Mouse (Mus musculus) cerebellum, adult 2 months (tissue): ENCODE results near the gene Neu1. TPM values are rescaled to one million over a fixed set of nuclear protein-coding genes. Genes with fewer than 3 reads are reported as not detected.
"Not testable (repeated sequence)": the region's sequence is repeated elsewhere in the genome, so short reads cannot be mapped to it uniquely, and the experiment has no call there.

Experiments used
- DNase-seq, 2 experiments: peaks; one replicate each; pipeline ENCODE4 v3.0.0; 2021
- H3K27ac ChIP-seq: fragments of 200-500 bp; 2 replicates; pipeline ENCODE4 v1.5.1; 2012; ENCODE audit warnings: low read length, control low read depth, inconsistent platforms; ENCODE audit not compliant: insufficient read depth
- H3K27me3 ChIP-seq: fragments of 200-500 bp; 2 replicates; pipeline ENCODE4 v1.6.1; 2012; ENCODE audit warnings: inconsistent platforms, mild to moderate bottlenecking, low read length, moderate library complexity; ENCODE audit not compliant: control insufficient read depth, insufficient read depth
- H3K4me1 ChIP-seq: fragments of 200-500 bp; 2 replicates; pipeline ENCODE4 v1.6.1; 2011; ENCODE audit warnings: low read length; ENCODE audit not compliant: control insufficient read depth, insufficient read depth
- H3K4me3 ChIP-seq: fragments of 200-500 bp; replicated peaks from 2 replicates; pipeline ENCODE3; 2011; ENCODE audit warnings: mild to moderate bottlenecking, low read depth, low read length, control low read depth; ENCODE audit not compliant: insufficient read depth
- CTCF ChIP-seq: fragments of 200-500 bp; IDR thresholded peaks from 2 replicates; pipeline ENCODE4 v1.5.1; 2011; ENCODE audit warnings: low read depth, mild to moderate bottlenecking, control low read depth, low read length, moderate library complexity, borderline replicate concordance; ENCODE audit not compliant: insufficient read depth
- POLR2A ChIP-seq: fragments of 200-500 bp; IDR thresholded peaks from 2 replicates; pipeline ENCODE4 v1.6.1; 2011; ENCODE audit warnings: low read length, control low read depth, borderline replicate concordance; ENCODE audit not compliant: insufficient read depth
- WGBS: fragments of 180-500 bp; shearing (Covaris S2); methylation state at CpG from one replicate; pipeline ENCODE4 v1.1.7; 2018; 5-methylcytosine and 5-hydroxymethylcytosine counted together
- polyA plus RNA-seq: library from polyadenylated mRNA; depleted of rRNA; stranded (reverse); fragments of >200 nt; gene quantifications from 2 replicates; pipeline ENCODE4 v1.2.3, GENCODE M21; 2012

The Neu1 gene
- polyA plus RNA-seq, 1 experiment: 58.7 TPM

- H3K27me3 ChIP-seq: no peaks in the 10 kb centered on the region
- H3K27ac ChIP-seq: peak overlapping the region; percentile 64
- peak in 1 of 2 experiments; percentile 60 for DNase-seq
- no peaks in the 10 kb centered on the region; the same call in none of the 2 replicates for H3K4me1 ChIP-seq
- under 1% methylated on average over 29 of the region's 29 CpGs for WGBS
- TF ChIP-seq CTCF (no peak), POLR2A (no peak)
- H3K4me3 ChIP-seq: peak overlapping the region; percentile 98
Measured at GRCm38 (mm10) chr17:34951636-34952377, 20.8 kb downstream of the Neu1 start.

- Histone ChIP-seq H3K27me3 (no peaks in the 10 kb centered on the region), H3K4me1 (no peaks in the 10 kb centered on the region; the same call in none of the 2 replicates), H3K27ac (peak overlapping the region; percentile 64), H3K4me3 (peak overlapping the region; percentile 98)
- peak; percentile 61; the same call in 1 of the 2 replicates for TF ChIP-seq CTCF
- TF ChIP-seq POLR2A: peak; percentile 85
- under 1% methylated on average over 23 of the region's 23 CpGs for WGBS
- DNase-seq: peak; percentile 74 to 84
Measured at GRCm38 (mm10) chr17:34952378-34953040, 21.5 kb downstream of the Neu1 start.

GRCm38 (mm10) chr17:34953258-34953657 lies 22.2 kb downstream of the Neu1 start:
- H3K27me3 ChIP-seq: no peaks in the 10 kb centered on the region
- H3K27ac ChIP-seq: no peak overlapping the region
- DNase-seq: no peak
- TF ChIP-seq POLR2A (no peak), CTCF (no peak)
- 85% methylated on average over 3 of the region's 3 CpGs for WGBS
- no peaks in the 10 kb centered on the region; the same call in none of the 2 replicates for H3K4me1 ChIP-seq
- no peak overlapping the region for H3K4me3 ChIP-seq

GRCm38 (mm10) chr17:34953904-34954303 lies 22.9 kb downstream of the Neu1 start:
- 90% methylated on average over 4 of the region's 4 CpGs for WGBS
- H3K27ac ChIP-seq: no peak overlapping the region
- H3K4me3 ChIP-seq: no peak overlapping the region
- H3K27me3 ChIP-seq: no peaks in the 10 kb centered on the region
- no peaks in the 10 kb centered on the region; the same call in none of the 2 replicates for H3K4me1 ChIP-seq
- TF ChIP-seq CTCF (no peak), POLR2A (no peak)
- no peak for DNase-seq

GRCm38 (mm10) chr17:34954831-34955230 lies 23.8 kb downstream of the Neu1 start:
- H3K27me3 ChIP-seq: no peaks in the 10 kb centered on the region
- H3K4me1 ChIP-seq: peaks cover 3% of the 10 kb centered on the region
- TF ChIP-seq CTCF (no peak), POLR2A (no peak)
- DNase-seq: no peak
- 90% methylated on average over 4 of the region's 4 CpGs for WGBS
- no peak overlapping the region for H3K27ac ChIP-seq
- H3K4me3 ChIP-seq: no peak overlapping the region

- TF ChIP-seq CTCF (no peak), POLR2A (no peak)
Measured at GRCm38 (mm10) chr17:34955884-34956283, 24.8 kb downstream of the Neu1 start.

GRCm38 (mm10) chr17:34956340-34956739 lies 25.3 kb downstream of the Neu1 start:
- TF ChIP-seq POLR2A (no peak), CTCF (no peak)
- 38% methylated on average over 1 of the region's 1 CpGs for WGBS
- DNase-seq: no peak
- no peak overlapping the region for H3K27ac ChIP-seq
- peaks cover 3% of the 10 kb centered on the region for H3K4me1 ChIP-seq
- H3K27me3 ChIP-seq: no peaks in the 10 kb centered on the region
- H3K4me3 ChIP-seq: no peak overlapping the region

More at GRCm38 (mm10) chr17:34955884-34956283, 24.8 kb downstream of the Neu1 start:
- Histone ChIP-seq H3K4me1 (peaks cover 3% of the 10 kb centered on the region), H3K27me3 (no peaks in the 10 kb centered on the region), H3K4me3 (no peak overlapping the region), H3K27ac (no peak overlapping the region)
- no peak for DNase-seq
- 77% methylated on average over 3 of the region's 3 CpGs for WGBS

- WGBS: 8% methylated on average over 40 of the region's 40 CpGs
- not testable (repeated sequence) for H3K27me3 ChIP-seq, H3K4me1 ChIP-seq, H3K4me3 ChIP-seq, DNase-seq, H3K27ac ChIP-seq
Measured at GRCm38 (mm10) chr17:34957291-34957690, 26.2 kb downstream of the Neu1 start.

- H3K4me3 ChIP-seq, H3K27me3 ChIP-seq, DNase-seq, H3K4me1 ChIP-seq, H3K27ac ChIP-seq: not testable (repeated sequence)
- 12% methylated on average over 27 of the region's 40 CpGs for WGBS
Measured at GRCm38 (mm10) chr17:34957966-34958365, 26.9 kb downstream of the Neu1 start.

- DNase-seq, H3K4me1 ChIP-seq, H3K27ac ChIP-seq, H3K27me3 ChIP-seq: not testable (repeated sequence)
- 4% methylated on average over 30 of the region's 47 CpGs for WGBS
- H3K4me3 ChIP-seq: peak overlapping the region; percentile 61
Measured at GRCm38 (mm10) chr17:34958734-34959129, 27.7 kb downstream of the Neu1 start.
